Mouse (Mus musculus): ENCODE results near the gene Slc25a13.

GRCm38 (mm10) chr6:6052696-6053095 lies 164.3 kb downstream of the Slc25a13 start:
- TF ChIP-seq POLR2A (IDR thresholded peaks at IDR 0.05; ENCODE audit: insufficient read depth, low read length), result no peak
- no peak for TF ChIP-seq CTCF (IDR thresholded peaks at IDR 0.05; ENCODE audit: low read depth, low read length)
- TF ChIP-seq EP300 (IDR thresholded peaks at IDR 0.05; ENCODE audit: insufficient read depth, low read depth, low read length), result no peak
